Mouse (Mus musculus): ENCODE measurements around the gene AC134908.4. TPM values are rescaled to one million over a fixed set of nuclear protein-coding genes. Genes with fewer than 3 reads are reported as not detected.

Gene AC134908.4
- not detected in 2 replicates for total RNA-seq (2021)
- long read RNA-seq, result 0 reads

DNA sequence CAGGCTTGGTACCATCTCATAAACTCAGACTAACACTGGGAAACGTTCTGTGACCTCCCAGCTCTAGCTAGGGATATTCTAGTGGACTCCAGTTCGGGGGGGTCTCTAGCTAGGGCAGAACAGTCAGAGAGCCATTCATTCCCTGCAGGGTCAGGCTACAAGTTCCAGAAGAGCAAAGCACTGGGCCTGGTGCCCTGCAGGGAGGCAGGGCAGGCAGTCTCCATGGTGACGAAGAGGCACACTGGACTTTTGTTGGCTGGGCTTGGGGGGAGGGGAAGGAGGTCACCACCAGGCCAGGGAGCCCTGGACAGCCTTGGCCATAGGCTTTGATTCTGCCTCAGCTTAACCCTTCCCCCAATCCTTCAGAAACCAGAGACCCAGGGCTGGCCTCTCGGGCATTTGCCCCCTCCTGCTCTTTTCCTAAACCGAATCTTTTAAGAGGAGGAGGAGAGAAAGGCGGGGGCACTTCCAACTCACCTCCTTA is at the start of gene AC134908.4:
Gene AC134908.4 (minus strand): TSS at position 51 of the 484 bp plus-strand sequence.
- DNase-seq, result no peak

DNA sequence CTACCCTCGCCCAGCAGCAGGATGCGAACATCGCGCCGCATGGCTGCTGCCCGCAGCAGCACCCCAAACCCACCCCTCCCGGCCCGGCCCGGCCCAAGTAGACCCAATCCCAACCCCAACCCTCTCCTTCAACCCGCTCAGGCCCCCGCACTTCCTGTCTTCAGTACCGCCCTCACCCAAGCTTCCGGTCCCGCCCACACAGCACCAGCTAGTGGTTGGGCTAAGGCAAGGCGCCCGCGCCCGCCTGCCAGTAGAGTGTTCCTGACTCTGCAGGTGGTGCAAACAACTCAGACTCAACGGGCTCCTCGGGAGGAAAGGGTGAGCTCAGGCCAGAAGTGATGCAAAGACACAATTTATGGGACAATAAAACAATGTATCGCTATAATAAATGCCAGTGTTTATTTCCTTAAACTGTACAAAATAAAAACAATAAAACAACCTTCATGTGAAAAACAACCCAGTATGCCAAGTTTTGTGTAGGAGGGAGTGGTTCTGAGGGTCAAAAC is 49.0 kb upstream of the AC134908.4 start, which contains the start of gene Rhot2:
Gene Rhot2 (minus strand): TSS at position 456 of the 506 bp plus-strand sequence.
- peak; percentile 95 for DNase-seq

DNA sequence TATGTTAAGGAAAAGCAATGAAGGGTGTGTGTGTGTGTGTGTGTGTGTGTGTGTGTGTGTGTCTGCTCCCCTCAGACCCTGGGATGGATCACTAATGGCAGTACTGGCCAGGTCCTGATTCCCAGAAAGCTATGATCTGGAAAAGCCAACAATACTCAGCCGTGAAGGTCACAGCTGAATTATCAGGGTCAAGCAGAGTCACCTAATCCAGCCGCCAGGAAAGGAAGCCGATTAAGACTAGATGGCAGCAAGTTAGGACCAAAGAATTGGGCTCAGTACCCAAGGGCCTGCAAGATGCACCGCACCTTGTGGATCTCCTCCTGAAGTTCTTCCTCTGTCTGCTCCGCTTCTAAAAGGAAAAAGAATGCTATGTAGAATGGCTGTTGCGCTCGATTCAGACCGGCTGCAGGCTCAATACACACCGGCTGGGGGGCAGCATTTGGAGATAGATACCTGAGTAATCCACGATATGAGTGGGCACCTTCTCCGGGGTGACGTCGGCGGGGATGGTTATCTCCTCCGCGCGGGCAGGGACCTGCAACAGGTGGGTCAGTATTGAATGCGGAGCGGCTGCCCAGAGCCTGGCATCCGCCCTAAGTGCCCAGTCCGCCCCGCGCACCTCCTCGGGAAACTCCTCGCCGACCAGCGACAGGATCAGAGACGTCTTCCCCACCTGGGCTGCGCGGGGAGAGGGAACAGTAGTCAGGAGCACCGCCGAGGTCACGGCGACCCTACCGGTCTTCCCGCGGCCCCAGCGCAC is 48.4 kb upstream of the AC134908.4 start:
- DNase-seq, result no peak

DNA sequence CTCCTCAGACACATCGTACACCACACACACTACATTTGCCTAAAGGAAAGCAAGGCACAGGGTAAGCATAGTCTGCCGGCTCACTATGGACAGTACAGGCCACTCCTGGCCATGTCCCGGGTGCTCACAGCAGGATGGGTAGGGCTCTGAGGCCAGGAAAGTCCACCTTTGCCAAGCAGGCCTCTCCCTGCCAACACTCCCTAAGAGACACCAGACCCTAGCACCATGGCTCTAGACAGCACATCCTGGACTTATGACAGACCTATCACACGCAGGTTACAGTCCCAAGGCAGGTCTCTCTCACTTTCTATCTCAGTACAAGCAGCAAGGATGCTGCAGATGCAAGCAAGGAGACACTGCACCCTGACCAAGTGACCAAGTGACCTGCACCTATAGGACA is 47.7 kb upstream of the AC134908.4 start:
- DNase-seq, result no peak

DNA sequence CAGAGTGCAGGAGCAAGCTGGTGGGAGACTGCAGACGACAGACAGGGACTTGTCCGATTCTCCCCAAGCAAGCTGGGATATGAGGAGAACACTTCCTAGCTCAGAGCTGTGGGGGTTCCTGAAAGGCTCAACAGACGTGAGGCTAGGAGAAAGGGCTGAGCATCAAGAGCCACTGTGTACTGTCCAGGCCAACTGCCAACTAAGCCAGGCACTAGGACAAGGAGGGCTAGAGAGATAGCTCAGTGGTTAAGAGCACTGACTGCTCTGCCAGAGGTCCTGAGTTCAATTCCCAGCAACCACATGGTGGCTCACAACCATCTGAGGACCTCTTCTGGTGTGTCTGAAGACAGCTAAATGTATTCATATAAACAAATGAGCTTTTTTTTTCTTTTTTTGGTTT is 47.0 kb upstream of the AC134908.4 start:
- no peak for DNase-seq

DNA sequence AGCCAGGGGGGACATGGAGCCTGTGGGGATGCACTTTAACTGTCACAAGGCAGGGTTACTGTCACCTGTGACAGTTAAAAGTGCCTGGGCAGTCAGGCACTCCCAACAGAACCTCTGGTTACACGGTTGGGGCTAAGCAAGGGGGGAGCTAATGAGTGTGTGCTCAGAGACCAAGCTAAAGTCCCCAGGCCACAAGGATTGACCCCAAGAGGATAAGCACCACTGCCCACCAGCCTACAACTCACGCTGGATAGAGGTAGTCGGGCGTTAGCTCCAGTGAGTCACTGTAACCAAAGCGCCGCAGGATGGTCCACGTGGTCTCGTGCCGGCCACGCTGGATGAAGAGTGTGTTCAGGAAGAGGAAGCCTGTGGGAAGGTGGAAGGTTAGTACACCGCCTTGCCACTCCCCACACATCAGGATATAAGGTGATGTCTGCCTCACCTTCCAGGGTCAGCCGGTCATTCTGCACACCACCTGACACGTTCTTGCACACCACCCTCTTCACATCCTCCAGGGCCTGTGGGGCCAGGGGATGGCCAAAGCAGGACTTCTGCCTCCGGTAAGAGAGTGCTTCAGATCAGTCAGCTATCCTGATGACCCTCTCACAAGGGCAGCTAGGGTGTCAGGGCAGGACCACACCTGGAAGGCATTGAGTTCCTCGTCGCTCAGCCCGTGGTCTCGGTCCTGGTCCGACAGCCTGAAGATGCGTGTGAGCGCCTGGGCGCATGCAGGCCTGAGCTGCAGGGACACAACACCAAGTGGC is 45.8 kb upstream of the AC134908.4 start, which contains the start of gene Gm20683:
Gene Gm20683 (minus strand): TSS at position 647 of the 764 bp plus-strand sequence.
- DNase-seq, result no peak

DNA sequence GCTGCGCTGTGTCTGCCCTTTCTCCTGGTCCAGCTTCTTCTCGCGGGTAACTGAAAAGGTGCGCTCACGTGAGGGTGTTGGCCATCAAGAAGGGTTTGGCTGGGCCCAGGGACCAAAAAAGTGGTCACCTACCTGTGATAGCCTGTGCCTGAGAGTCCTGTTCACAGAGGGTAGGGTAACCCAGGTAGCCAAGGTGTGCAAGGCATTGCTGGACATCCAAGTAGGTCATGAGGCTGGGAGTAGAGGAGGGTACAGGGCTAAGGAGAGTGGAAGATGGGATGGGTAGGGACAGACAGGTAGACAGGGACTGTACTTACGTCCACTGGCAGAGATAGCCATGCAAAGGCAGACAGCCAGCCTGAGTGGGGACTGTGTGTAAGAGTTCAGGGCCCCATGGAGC is 45.1 kb upstream of the AC134908.4 start:
- DNase-seq, result no peak

DNA sequence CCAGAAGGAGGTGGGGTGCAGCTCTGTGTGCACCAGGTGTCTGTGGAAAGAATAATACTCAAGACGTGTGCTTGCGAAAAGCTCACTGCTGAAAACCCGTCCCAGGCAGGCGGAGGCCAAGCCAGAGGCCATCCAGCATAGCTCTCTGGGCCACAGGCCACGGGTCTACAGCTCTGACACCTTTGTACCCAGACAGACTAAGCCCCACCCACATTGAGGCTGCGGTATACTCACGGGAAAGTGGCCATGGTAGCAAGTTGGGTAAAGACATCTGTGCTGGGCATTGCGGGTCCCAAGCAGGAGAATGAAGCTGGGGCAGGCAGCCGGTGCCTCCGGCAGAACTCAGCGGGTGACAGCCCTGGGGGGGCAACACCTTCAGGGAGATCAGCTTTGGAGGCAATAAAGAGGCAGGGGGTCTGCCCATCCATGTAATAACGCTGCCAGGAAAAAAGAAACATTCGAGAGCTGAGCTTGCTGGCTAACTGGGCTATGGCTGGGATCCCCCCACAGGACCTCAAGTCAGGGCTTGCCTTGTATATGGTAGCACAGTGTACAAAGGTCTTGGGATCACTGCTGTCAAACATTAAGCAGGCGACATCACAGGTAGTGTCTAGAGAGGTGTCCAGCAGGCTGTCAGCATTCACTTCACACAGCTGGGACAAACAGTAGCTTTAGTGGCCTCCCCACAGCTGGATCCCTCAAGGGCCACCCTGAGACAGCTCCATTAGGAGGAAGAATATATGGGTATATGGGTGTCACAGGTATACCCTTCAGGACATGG is 44.2 kb upstream of the AC134908.4 start:
- no peak for DNase-seq

DNA sequence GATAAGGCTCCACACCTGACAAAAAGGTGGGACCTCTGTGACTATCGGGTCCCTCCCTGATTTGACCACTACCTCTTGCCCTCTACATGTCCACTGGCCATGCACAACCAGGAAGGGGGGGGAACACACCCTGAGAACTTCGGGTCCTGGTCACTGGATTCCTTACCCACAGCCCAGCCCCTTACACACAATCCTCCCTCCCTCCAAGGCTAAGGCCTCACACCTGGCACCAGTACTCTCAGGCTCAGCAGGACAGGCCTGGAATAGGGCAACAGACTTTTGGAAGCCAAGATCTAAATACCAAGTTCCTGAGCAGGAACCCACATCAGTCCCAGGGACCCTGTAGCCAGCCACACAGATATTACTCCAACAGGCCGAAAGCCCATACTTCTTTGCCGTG is 43.4 kb upstream of the AC134908.4 start:
- DNase-seq, result no peak

DNA sequence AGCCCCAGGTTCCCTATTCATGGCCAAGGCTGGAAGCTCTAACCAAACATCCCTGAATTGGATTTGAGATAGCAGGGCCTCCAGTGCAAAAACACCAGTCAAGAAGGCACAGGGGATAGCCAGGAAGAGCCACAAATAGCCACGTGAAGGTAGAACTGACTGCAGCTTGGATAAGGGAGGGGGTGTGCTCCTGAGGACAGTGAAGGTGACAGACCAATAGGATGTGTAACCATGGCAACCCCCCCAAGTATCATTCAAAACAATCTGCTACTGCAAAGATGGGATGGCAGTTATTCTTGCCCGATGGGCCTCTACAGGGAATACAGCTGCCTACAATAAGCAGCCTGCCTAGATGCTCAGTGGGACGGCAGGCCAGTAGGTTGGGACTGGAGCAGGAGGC is 42.1 kb upstream of the AC134908.4 start:
- DNase-seq, result no peak

DNA sequence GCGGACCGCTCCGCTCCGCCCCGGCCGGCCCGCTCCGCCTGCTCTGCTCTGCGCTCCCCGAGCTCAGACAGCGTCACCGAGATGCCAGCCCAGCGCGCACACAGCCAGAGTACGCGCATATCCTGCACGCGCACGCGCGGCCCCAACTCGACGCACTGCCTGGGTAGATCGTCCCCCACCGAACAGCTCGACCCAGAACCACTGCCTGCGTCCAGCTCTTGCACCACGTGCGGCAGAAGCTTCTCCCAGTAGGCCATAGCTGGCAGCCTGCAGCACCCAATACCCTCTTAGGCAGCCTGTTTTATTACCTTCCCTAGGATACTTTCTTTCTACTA is 41.6 kb upstream of the AC134908.4 start, which contains the start of gene Rhbdl1:
Gene Rhbdl1 (minus strand): TSS at position 220 of the 335 bp plus-strand sequence.
- DNase-seq, result peak; percentile 88

DNA sequence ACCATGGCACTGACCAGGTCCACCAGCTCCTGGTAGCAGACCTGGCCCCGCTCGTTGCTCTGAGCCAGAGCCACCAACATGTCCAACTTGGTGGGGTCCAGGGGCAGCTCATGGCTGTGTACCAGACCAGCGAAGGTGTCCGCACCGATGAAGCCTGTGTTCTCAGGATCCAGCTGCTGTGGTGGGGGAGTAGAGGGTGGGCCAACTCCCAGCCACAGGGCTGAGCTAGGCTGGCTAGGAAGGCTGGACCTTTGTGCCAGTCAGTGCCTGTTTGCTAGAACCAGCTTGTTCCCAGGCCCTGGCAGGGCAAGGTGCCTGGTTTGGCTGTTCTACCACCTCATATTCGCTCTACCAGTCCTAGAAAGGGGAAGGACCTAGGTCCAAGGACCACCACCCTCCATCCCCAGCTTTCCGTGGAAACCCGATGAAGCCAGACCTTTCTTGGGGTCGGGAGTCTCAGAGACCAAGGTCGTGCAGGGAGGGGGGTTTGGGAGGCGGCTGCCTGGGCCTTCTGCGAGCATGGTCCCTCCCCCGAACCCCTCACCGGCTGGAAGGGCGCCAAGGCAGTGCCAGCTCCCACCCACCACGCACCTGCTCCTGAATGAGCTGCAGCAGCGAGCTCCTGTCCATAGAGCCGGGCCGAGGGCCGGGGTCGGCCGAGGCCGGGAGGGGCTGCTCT is 41.1 kb upstream of the AC134908.4 start:
- DNase-seq, result no peak

DNA sequence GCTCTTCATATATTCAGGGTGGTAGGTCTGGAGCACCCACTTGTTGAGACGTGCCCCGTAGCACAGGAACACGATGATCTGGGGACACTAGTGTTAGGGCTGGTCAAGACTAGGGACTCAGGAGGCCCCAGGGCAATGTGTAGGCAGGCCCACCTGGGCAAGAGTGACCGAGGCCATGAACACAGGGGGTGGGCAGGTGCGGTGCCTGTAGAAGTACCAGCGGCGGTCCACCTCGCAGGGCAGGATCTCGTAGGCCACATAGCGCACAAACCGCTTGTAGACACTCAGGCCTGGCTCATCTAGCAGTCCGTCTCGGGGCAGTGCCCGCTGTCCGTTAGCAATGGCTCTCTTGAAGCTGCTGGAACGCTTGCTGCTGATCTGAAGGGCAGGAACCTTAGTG is 40.4 kb upstream of the AC134908.4 start:
- DNase-seq, result no peak

DNA sequence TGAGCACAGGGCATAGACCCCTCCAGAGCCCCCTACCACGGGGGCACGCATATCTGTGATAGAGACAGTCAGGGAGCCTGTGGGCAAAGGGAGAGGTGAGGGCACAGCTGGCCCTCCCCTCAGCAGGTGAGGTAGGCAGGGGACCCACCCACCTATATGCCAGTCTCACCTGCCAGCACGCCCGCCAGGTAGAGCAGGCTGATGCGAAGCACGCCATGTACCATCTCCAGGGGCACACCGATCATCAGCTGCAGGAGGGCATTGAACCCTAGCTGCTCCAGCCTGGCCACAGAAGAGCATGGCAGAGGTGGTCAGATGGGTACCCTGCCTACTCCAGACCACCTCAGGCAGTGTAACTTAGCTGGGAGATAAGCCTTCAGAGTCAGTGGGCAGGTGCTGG is 39.8 kb upstream of the AC134908.4 start:
- DNase-seq, result no peak

DNA sequence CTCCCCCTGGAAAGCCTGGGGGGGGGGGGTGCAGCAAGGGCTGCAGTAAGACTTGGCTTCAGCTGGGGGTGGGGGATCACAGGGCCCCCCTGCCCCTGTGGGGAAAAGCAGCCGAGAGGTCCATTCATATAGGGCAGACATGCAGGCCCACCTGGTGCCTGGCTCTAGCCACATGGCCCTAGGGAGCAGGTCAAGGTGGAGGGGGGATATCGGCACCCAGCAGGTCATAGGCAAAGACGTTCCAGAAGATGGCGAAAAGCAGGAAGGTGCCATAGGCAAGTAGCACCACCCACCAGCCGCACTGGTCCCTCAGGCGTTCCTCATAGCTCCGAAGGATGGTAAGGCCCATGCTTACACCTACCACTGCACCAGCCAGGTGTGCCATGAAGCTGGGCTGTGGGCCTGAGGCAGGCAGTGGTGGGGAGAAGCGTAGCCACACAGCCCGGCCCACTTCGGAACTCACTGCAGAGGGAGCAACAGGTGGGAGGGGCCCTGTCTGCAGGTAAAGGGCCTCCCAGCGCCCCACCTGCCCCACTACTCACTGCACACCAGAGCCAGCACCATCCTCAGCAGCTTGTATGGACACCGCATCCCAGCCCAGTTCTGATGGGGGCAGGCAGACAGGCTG is 39.2 kb upstream of the AC134908.4 start:
- DNase-seq, result no peak

DNA sequence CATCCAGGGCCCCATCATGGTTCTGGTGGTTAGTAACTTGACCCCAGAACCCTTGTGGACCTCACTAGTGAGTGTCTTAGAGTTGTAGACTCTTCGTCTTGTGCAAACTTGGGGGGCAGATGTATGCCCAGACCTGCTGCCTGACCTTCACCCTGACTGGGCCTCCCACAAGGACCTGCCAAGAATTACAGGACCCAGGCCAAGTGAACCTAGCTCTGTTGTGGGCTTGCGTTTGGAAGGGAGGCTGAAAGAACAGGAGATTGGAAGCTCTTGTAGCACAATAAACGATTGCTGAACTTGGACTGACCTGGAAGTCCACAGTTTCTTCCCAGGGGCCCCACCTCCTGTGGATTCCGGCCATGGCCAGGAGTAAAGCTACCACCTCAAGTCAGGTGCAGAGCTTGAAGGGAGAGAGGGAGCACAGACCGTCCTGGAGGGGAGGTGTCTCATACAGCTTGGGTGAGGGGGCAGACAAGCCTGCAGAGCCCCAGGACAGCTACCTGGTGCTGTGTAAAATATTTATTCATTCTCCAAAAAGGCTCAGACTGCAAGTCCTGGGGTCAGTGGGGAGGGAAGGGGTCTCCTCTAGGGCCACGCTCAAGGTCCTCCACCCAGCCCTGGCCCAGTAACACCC is 38.6 kb upstream of the AC134908.4 start:
- no peak for DNase-seq

DNA sequence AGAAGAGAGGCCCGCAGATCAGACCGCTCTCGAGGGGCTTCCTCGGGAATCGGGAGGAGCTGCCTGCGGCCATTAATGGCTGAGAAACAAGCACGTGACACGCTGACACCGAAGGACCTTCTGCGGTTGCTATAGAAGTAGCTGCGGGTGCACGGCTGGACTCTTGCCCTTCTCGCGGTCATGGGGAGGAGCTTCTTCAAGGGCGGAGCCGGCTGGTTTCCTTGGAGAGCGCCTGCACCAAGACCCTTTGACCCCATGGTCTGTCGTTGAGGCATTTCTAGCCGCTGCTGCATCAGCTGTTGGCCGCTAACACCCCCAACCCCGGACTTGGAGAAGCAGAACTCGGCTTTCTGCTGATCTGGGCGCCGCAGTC is 37.8 kb upstream of the AC134908.4 start, which contains the start of gene Stub1:
Gene Stub1 (minus strand): TSS at position 114 of the 373 bp plus-strand sequence.
- peak; percentile 90 for DNase-seq

DNA sequence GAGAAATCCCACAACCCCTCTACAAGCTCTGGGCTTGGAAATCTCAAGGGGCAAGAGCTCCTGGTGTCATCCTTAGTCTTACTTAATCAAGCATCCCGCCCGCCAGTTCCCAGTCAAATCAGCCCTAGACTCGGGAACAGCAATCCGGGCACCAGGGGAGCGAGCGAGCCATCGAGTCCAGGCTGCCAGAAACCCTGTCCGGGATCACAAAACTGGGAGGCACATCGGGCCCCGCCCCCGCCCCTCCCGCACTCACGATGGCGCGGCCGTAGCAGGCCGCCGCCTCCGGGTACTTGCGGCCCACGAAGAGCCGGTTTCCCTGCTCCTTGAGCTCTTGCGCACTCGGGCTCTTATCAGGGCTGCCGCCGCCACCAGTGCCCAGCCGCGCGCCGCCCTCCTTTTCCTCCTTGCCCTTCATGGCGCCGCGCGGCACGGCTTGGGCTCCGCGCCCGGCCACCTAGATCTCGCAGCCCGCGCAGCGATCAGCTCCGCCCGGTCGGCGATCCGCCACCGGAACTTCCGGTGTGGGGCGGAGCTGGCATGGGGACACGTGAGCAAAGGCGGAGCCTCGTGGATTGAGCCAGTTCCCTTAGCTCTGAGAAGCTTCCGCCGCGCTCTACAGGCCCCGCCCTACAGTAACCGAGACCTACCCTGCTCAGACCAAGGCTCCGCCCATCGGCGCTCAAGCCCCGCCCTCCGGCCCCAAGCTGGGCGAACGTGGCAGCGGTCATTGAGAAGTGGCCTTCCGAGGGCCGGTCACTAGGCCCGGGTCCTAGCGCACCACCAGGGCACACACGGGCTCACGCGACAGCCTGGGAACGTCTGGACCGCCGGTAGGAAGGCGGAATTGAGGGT is 37.2 kb upstream of the AC134908.4 start:
- DNase-seq, result peak; percentile 99

DNA sequence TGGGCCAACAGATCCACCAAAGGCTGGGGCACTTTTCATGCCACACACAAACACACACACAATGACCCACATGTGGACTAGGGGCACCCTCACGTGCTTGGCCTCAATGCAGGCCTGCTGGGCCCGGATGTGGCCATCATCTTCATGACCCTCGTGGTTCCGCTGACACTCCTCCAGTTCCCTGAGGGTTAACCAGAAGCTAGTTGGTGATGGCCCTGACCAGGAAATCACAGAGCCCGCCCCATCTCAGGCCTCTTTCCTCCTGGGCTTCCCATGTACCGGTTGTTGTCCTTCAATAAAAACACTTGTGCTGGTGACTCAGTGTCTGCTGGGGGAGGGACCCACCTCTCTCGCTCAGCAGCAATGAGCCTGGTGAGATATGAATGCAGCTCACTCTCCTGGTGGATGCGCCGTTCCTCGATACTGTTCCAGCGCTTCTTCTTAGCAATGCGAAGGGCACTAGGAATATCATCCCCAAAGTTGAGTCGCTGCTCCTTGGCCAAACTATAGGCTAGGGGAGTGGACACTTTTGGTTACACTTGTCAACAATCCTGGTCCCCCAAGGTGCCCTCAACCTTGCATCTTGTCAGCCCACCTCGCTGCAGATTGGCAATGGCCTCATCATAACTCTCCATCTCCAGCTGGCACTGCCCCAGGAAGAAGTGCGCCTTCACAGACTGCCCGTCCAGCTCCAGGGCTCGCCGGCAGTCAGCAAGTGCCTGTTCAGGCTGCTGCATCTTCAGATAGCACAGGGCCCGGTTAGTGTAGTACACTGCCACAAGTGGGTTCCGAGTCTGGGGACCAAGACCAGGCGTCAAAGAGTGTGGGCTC is 36.2 kb upstream of the AC134908.4 start:
- peak; percentile 58 for DNase-seq
